Mouse (Mus musculus): ENCODE results near the gene Lrguk. TPM values are rescaled to one million over a fixed set of nuclear protein-coding genes. Genes with fewer than 3 reads are reported as not detected.

Lrguk gene
- polyA plus RNA-seq, 2 experiments: 0.29 to 0.43 TPM

DNA sequence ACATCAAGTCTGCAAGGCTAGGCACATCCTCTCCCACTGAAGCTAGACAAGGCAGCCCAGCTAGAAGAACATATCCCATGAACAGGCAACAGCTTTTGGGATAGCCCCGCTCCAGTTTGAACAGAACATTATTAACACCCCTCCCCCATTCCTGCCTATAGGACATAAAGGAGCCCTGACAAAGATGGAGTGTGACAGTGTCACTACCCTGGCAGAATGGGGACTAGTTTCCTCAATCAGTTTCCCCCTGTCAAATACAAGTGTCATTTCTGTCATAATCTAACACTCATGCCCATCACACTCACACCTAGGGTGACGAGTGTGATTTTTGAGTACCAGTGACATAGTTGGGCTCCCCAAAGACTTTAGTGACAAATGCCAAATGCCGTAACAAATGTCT is 118.8 kb downstream of the Lrguk start:
- no peak overlapping the region for H3K4me3 ChIP-seq (replicated peaks; ENCODE audit: low read length)
- ATAC-seq (ENCODE audit: low FRiP score, low read depth) (no peak), DNase-seq (ENCODE audit: low spot score) (no peak)
- H3K9me3 ChIP-seq (ENCODE audit: control insufficient read depth, low read length): 0 out of 2 replicates have a peak, but pooled peaks cover 5% of the 10 kb centered on the region
- TF ChIP-seq POLR2A (IDR thresholded peaks at IDR 0.05; ENCODE audit: borderline replicate concordance, extremely low read depth, insufficient read depth, insufficient read length): no peak
- peaks cover 3% of the 10 kb centered on the region; the same call in 1 of the 2 replicates for H3K4me1 ChIP-seq (ENCODE audit: control insufficient read depth, insufficient read depth, low read length)
- H3K27ac ChIP-seq (replicated peaks; ENCODE audit: low read depth, low read length): no peak overlapping the region
- no peaks in the 10 kb centered on the region for H3K36me3 ChIP-seq (ENCODE audit: control insufficient read depth, insufficient read depth, low read length)
- no peaks in the 10 kb centered on the region for H3K27me3 ChIP-seq (ENCODE audit: control insufficient read depth, insufficient read depth, low read length)
- H3K9ac ChIP-seq (ENCODE audit: low read depth, low read length, severe bottlenecking): no peak overlapping the region
- no peak overlapping the region for H3K4me2 ChIP-seq (replicated peaks; ENCODE audit: low read depth, low read length, severe bottlenecking)
- 69% methylated on average over 3 of the region's 3 CpGs for WGBS

GRCm38 (mm10) chr6:34148639-34149038 is 119.4 kb downstream of the Lrguk start:
- H3K36me3 ChIP-seq (ENCODE audit: control insufficient read depth, insufficient read depth, low read length): no peaks in the 10 kb centered on the region
- H3K4me3 ChIP-seq (replicated peaks; ENCODE audit: low read length): no peak overlapping the region
- 0 out of 2 replicates have a peak, but pooled peaks cover 5% of the 10 kb centered on the region for H3K9me3 ChIP-seq (ENCODE audit: control insufficient read depth, low read length)
- DNase-seq (ENCODE audit: low spot score) (no peak), ATAC-seq (ENCODE audit: low FRiP score, low read depth) (no peak)
- H3K27me3 ChIP-seq (ENCODE audit: control insufficient read depth, insufficient read depth, low read length): no peaks in the 10 kb centered on the region
- WGBS: 67% methylated on average over 7 of the region's 7 CpGs
- H3K27ac ChIP-seq (replicated peaks; ENCODE audit: low read depth, low read length): no peak overlapping the region
- H3K4me1 ChIP-seq (ENCODE audit: control insufficient read depth, insufficient read depth, low read length): peaks cover 9% of the 10 kb centered on the region; the same call in 1 of the 2 replicates
- H3K4me2 ChIP-seq (replicated peaks; ENCODE audit: low read depth, low read length, severe bottlenecking): no peak overlapping the region
- no peak for TF ChIP-seq POLR2A (IDR thresholded peaks at IDR 0.05; ENCODE audit: borderline replicate concordance, extremely low read depth, insufficient read depth, insufficient read length)
- H3K9ac ChIP-seq (ENCODE audit: low read depth, low read length, severe bottlenecking): no peak overlapping the region

DNA sequence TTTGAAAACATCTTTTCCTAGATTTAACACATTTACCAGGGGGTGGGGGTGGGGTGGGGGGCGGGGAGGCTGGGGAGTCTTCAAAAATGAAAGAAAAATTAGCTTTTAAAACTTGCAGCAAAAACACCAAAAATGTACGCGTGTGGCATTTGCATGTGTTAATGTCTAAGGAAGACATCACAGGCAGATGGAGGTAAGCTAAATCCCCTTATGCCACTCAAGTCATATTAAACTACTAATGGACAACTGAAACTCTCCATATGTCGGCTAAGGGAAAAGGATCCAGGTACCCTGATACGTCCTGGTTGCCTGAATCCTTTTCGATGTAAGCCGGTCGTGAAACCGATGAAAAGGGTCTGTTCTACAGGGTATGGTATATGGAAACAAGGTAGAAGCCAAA is 119.8 kb downstream of the Lrguk start:
- H3K27ac ChIP-seq (replicated peaks; ENCODE audit: low read depth, low read length): no peak overlapping the region
- ATAC-seq (ENCODE audit: low FRiP score, low read depth) (no peak), DNase-seq (ENCODE audit: low spot score) (no peak)
- no peak for TF ChIP-seq POLR2A (IDR thresholded peaks at IDR 0.05; ENCODE audit: borderline replicate concordance, extremely low read depth, insufficient read depth, insufficient read length)
- H3K4me3 ChIP-seq (replicated peaks; ENCODE audit: low read length): no peak overlapping the region
- H3K36me3 ChIP-seq (ENCODE audit: control insufficient read depth, insufficient read depth, low read length): no peaks in the 10 kb centered on the region
- no peak overlapping the region for H3K4me2 ChIP-seq (replicated peaks; ENCODE audit: low read depth, low read length, severe bottlenecking)
- H3K4me1 ChIP-seq (ENCODE audit: control insufficient read depth, insufficient read depth, low read length): peaks cover 13% of the 10 kb centered on the region
- H3K9me3 ChIP-seq (ENCODE audit: control insufficient read depth, low read length): 0 out of 2 replicates have a peak, but pooled peaks cover 5% of the 10 kb centered on the region
- H3K9ac ChIP-seq (ENCODE audit: low read depth, low read length, severe bottlenecking): no peak overlapping the region
- 68% methylated on average over 9 of the region's 9 CpGs for WGBS
- H3K27me3 ChIP-seq (ENCODE audit: control insufficient read depth, insufficient read depth, low read length): no peaks in the 10 kb centered on the region

- ATAC-seq (ENCODE audit: low FRiP score, low read depth) (no peak), DNase-seq (ENCODE audit: low spot score) (no peak)
- Histone ChIP-seq H3K27me3 (ENCODE audit: control insufficient read depth, insufficient read depth, low read length) (no peaks in the 10 kb centered on the region), H3K36me3 (ENCODE audit: control insufficient read depth, insufficient read depth, low read length) (no peaks in the 10 kb centered on the region), H3K27ac (replicated peaks; ENCODE audit: low read depth, low read length) (no peak overlapping the region), H3K4me2 (replicated peaks; ENCODE audit: low read depth, low read length, severe bottlenecking) (no peak overlapping the region), H3K4me1 (ENCODE audit: control insufficient read depth, insufficient read depth, low read length) (peaks cover 20% of the 10 kb centered on the region), H3K9me3 (ENCODE audit: control insufficient read depth, low read length) (0 out of 2 replicates have a peak, but pooled peaks cover 5% of the 10 kb centered on the region), H3K4me3 (replicated peaks; ENCODE audit: low read length) (no peak overlapping the region), H3K9ac (ENCODE audit: low read depth, low read length, severe bottlenecking) (no peak overlapping the region)
- no peak for TF ChIP-seq POLR2A (IDR thresholded peaks at IDR 0.05; ENCODE audit: borderline replicate concordance, extremely low read depth, insufficient read depth, insufficient read length)
- 86% methylated on average over 1 of the region's 1 CpGs for WGBS
Measured at GRCm38 (mm10) chr6:34149821-34150220, 120.6 kb downstream of the Lrguk start.

DNA sequence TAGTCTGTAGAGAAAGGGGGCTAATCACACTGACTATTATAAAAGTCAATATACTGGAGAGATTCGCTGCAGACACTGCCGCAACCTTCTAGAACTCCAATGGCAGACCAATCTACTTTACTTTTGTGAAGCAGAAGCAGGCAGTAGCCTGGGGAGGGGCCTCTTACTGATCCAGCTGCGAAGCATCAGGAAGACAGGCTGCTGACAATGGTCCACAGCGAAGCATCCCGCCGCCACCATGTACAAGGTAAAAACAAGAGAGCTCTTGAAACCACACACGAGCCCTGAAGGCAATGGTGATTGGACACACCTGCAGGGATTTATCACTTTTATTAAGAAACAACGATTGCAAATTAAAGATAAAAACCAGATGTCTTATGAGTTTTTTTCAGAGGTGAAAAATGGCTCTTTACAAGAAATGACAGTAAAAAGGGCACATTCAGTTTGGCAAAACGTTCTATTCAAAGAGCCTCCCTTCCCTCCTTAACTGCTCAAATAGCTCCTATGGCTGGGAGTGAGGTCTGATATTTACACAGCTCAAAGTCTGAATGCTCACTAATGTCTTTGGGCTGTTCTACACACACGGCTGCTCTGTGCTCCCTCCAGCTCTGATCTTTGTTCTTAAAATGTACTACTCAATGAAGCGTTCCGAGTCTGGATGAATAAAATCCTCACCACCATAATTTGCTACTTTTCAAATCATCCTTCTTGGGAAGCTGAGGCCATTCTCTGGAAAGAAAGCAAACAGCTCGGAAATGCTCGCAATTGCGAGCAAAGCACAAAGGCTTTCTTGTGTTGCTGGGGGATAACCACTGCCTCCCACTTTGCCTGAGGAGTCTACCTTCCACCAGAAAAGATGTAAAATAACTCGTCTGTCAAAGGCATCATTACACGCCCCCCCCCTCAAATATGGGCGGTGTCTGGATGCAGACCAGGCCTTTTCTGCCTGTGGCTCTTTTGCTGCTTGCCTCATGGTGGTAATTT is 124.1 kb downstream of the Lrguk start:
- Histone ChIP-seq H3K27ac (replicated peaks; ENCODE audit: low read depth, low read length) (peak overlapping the region; percentile 50), H3K4me2 (replicated peaks; ENCODE audit: low read depth, low read length, severe bottlenecking) (0 out of 2 replicates have a peak overlapping the region, but pooled peaks have one; percentile 16), H3K4me1 (ENCODE audit: control insufficient read depth, insufficient read depth, low read length) (peaks cover 34% of the 10 kb centered on the region), H3K36me3 (ENCODE audit: control insufficient read depth, insufficient read depth, low read length) (peaks cover 19% of the 10 kb centered on the region), H3K9me3 (ENCODE audit: control insufficient read depth, low read length) (no peaks in the 10 kb centered on the region), H3K4me3 (replicated peaks; ENCODE audit: low read length) (no peak overlapping the region), H3K9ac (ENCODE audit: low read depth, low read length, severe bottlenecking) (no peak overlapping the region), H3K27me3 (ENCODE audit: control insufficient read depth, insufficient read depth, low read length) (no peaks in the 10 kb centered on the region)
- WGBS: 50% methylated on average over 18 of the region's 18 CpGs
- TF ChIP-seq POLR2A (IDR thresholded peaks at IDR 0.05; ENCODE audit: borderline replicate concordance, extremely low read depth, insufficient read depth, insufficient read length): no peak
- DNase-seq (ENCODE audit: low spot score): no peak
- no peak for ATAC-seq (ENCODE audit: low FRiP score, low read depth)

Data from limb, embryonic 14.5 days (tissue).